Mouse (Mus musculus) liver, adult 2 months (tissue): Measurements from ENCODE around the gene Yy1. TPM values are rescaled to one million over a fixed set of nuclear protein-coding genes. Genes with fewer than 3 reads are reported as not detected.

ENCODE experiments used
- DNase-seq: peaks from one replicate; pipeline ENCODE4 v3.0.0-alpha.2; 2011; ENCODE audit warnings: low read depth, low spot score; ENCODE audit errors: extremely low read depth
- H3K27ac ChIP-seq: fragments of 200-500 bp; replicated peaks from 2 replicates; pipeline ENCODE4 v1.5.1; 2012; ENCODE audit warnings: low read depth, mild to moderate bottlenecking, control low read depth, inconsistent platforms, low read length; ENCODE audit not compliant: insufficient read depth
- H3K27me3 ChIP-seq: fragments of 200-500 bp; 2 replicates; pipeline ENCODE4 v1.6.1; 2012; ENCODE audit warnings: mild to moderate bottlenecking, moderate library complexity, low read length, inconsistent platforms; ENCODE audit not compliant: control insufficient read depth, insufficient read depth
- H3K36me3 ChIP-seq: fragments of 200-500 bp; 2 replicates; pipeline ENCODE4 v1.6.1; 2012; ENCODE audit warnings: low read length, inconsistent platforms; ENCODE audit not compliant: control insufficient read depth, insufficient read depth
- H3K4me1 ChIP-seq: fragments of 200-500 bp; 2 replicates; pipeline ENCODE4 v1.6.1; 2011; ENCODE audit warnings: low read length; ENCODE audit not compliant: control insufficient read depth, insufficient read depth
- H3K4me3 ChIP-seq: fragments of 200-500 bp; 2 replicates; pipeline ENCODE4 v1.5.1; 2011; ENCODE audit warnings: low read depth, mild to moderate bottlenecking, control low read depth, low read length, moderate library complexity; ENCODE audit not compliant: insufficient read depth
- H3K79me2 ChIP-seq: fragments of 200-500 bp; 2 replicates; pipeline ENCODE4 v1.6.1; 2012; ENCODE audit warnings: inconsistent platforms, mild to moderate bottlenecking, low read length, moderate library complexity; ENCODE audit not compliant: control insufficient read depth, insufficient read depth
- H3K9ac ChIP-seq: fragments of 200-500 bp; 2 replicates; pipeline ENCODE4 v1.6.1; 2012; ENCODE audit warnings: low read depth, mild to moderate bottlenecking, control low read depth, inconsistent platforms, low read length
- CTCF ChIP-seq: fragments of 200-500 bp; IDR thresholded peaks from 2 replicates; pipeline ENCODE4 v1.5.1; 2011; ENCODE audit warnings: low read depth, low read length, control low read depth
- POLR2A ChIP-seq: fragments of 200-500 bp; IDR thresholded peaks from 2 replicates; pipeline ENCODE4 v1.6.1; 2011; ENCODE audit warnings: low read length, control low read depth; ENCODE audit not compliant: insufficient read depth; ENCODE audit errors: extremely low read depth
- WGBS: fragments of 180-500 bp; shearing (Covaris S2); methylation state at CpG from one replicate; pipeline ENCODE4 v1.1.7; 2018; 5-methylcytosine and 5-hydroxymethylcytosine counted together
- polyA plus RNA-seq: library from polyadenylated mRNA; depleted of rRNA; stranded (reverse); fragments of >200 nt; gene quantifications from 2 replicates; pipeline ENCODE4 v1.2.3, GENCODE M21; 2012; rRNA removed
- total RNA-seq: library from RNA; depleted of rRNA; stranded (reverse); fragments of >200 nt; gene quantifications from 2 replicates; pipeline ENCODE4 v1.2.3, GENCODE M21; 2014; rRNA removed

The Yy1 gene
- total and polyA plus RNA-seq, 2 experiments: 10.3 to 19.6 TPM

GRCm38 (mm10) chr12:108857589-108858184 is 64.9 kb downstream of the Yy1 start:
- H3K79me2 ChIP-seq: no peaks in the 10 kb centered on the region
- H3K36me3 ChIP-seq: peaks cover 21% of the 10 kb centered on the region; the same call in 1 of the 2 replicates
- H3K27ac ChIP-seq: peak overlapping the region; percentile 77
- 25% methylated on average over 7 of the region's 7 CpGs for WGBS
- peaks cover 9% of the 10 kb centered on the region; the same call in 1 of the 2 replicates for H3K4me1 ChIP-seq
- no peak overlapping the region for H3K9ac ChIP-seq
- TF ChIP-seq CTCF (no peak), POLR2A (no peak)
- peak; percentile 96 for DNase-seq
- H3K27me3 ChIP-seq: no peaks in the 10 kb centered on the region
- H3K4me3 ChIP-seq: no peak overlapping the region

GRCm38 (mm10) chr12:108858486-108858885 is 65.7 kb downstream of the Yy1 start:
- 57% methylated on average over 5 of the region's 5 CpGs for WGBS
- no peaks in the 10 kb centered on the region for H3K27me3 ChIP-seq
- H3K4me3 ChIP-seq: no peak overlapping the region
- peaks cover 9% of the 10 kb centered on the region; the same call in 1 of the 2 replicates for H3K4me1 ChIP-seq
- DNase-seq: no peak
- H3K9ac ChIP-seq: no peak overlapping the region
- H3K36me3 ChIP-seq: peaks cover 21% of the 10 kb centered on the region; the same call in 1 of the 2 replicates
- no peaks in the 10 kb centered on the region for H3K79me2 ChIP-seq
- TF ChIP-seq POLR2A (no peak), CTCF (no peak)
- peak overlapping the region; percentile 19; the same call in 1 of the 2 replicates for H3K27ac ChIP-seq

GRCm38 (mm10) chr12:108865007-108865494 is 72.3 kb downstream of the Yy1 start:
- DNase-seq: peak; percentile 60
- 29% methylated on average over 6 of the region's 6 CpGs for WGBS
- no peak for TF ChIP-seq CTCF
- no peak for TF ChIP-seq POLR2A
- Histone ChIP-seq H3K79me2 (no peaks in the 10 kb centered on the region), H3K4me1 (peaks cover 3% of the 10 kb centered on the region), H3K27me3 (no peaks in the 10 kb centered on the region), H3K9ac (peak overlapping the region; percentile 51; the same call in 1 of the 2 replicates), H3K36me3 (peaks cover 16% of the 10 kb centered on the region), H3K4me3 (no peak overlapping the region), H3K27ac (peak overlapping the region; percentile 84)

GRCm38 (mm10) chr12:108869575-108869974 is 76.8 kb downstream of the Yy1 start:
- Histone ChIP-seq H3K4me1 (peaks cover 3% of the 10 kb centered on the region), H3K27me3 (no peaks in the 10 kb centered on the region), H3K9ac (no peak overlapping the region), H3K27ac (no peak overlapping the region), H3K79me2 (no peaks in the 10 kb centered on the region), H3K4me3 (no peak overlapping the region), H3K36me3 (peaks cover 17% of the 10 kb centered on the region)
- TF ChIP-seq CTCF (peak; percentile 49), POLR2A (no peak)
- WGBS: 75% methylated on average over 2 of the region's 2 CpGs
- DNase-seq: peak; percentile 15

Other genes with a start within 250 kb of the Yy1 start
- 5.3 and 6.1 TPM in 2 replicates for gene Evl, start 238.3 kb upstream of the Yy1 start, total RNA-seq
- 6.0 and 6.9 TPM in 2 replicates for gene Evl, start 238.3 kb upstream of the Yy1 start, polyA plus RNA-seq
- 0.07 and 0.65 TPM in 2 replicates for gene Degs2, start 90.7 kb upstream of the Yy1 start, total RNA-seq
- 0.11 and 0.29 TPM in 2 replicates for gene Degs2, start 90.7 kb upstream of the Yy1 start, polyA plus RNA-seq
- 1.9 and 2.1 TPM in 2 replicates for gene Slc25a29, start 42.9 kb downstream of the Yy1 start, total RNA-seq
- gene Slc25a29, start 42.9 kb downstream of the Yy1 start, polyA plus RNA-seq: 5.2 and 5.4 TPM in 2 replicates
- 626 and 693 TPM in 2 replicates for gene Slc25a47, start 43.1 kb downstream of the Yy1 start, total RNA-seq
- 602 and 616 TPM in 2 replicates for gene Slc25a47, start 43.1 kb downstream of the Yy1 start, polyA plus RNA-seq
- gene Wdr25, start 100.7 kb downstream of the Yy1 start, total RNA-seq: 9.3 and 11.4 TPM in 2 replicates
- 9.4 and 11.6 TPM in 2 replicates for gene Wdr25, start 100.7 kb downstream of the Yy1 start, polyA plus RNA-seq
- gene Wars, start 101.2 kb downstream of the Yy1 start, total RNA-seq: 11.7 and 14.2 TPM in 2 replicates
- gene Wars, start 101.2 kb downstream of the Yy1 start, polyA plus RNA-seq: 20.2 and 24.3 TPM in 2 replicates